Mouse (Mus musculus) lung, postnatal 4 days (tissue): ENCODE measurements around the gene Kidins220.

ENCODE experiments used
- DNase-seq, 2 experiments: peaks; one replicate each; pipeline ENCODE4 v3.0.0; 2021

The Kidins220 gene

GRCm38 (mm10) chr12:25093241-25093774 is 118.6 kb downstream of the Kidins220 start:
- peak; percentile 28 to 45 for DNase-seq

- peak in 1 of 2 experiments; percentile 39 for DNase-seq
Observed at GRCm38 (mm10) chr12:25094621-25095521, 120.1 kb downstream of the Kidins220 start.

DNA sequence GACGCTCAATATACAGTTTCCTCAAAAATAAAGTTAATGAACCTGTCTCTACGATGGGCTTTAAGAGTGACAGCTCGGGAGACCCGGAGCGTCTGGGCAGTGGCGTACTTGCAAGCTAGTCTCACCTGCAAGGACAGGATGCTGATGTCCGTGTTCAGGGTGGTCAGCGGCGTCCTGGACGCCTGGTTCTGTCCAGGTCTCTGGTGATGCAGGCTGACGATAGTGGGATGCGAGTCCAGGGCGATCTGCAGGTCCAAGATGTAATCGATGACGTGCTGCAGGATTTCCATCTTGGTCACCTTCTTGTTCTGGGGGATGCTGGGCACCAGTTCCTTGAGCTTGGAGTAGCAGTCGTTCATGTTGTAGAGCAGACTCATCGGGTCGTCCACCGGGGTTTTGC is 120.8 kb downstream of the Kidins220 start:
- no peak for DNase-seq

GRCm38 (mm10) chr12:25095974-25096639 is 121.4 kb downstream of the Kidins220 start:
- peak; percentile 98 to 99 for DNase-seq

DNA sequence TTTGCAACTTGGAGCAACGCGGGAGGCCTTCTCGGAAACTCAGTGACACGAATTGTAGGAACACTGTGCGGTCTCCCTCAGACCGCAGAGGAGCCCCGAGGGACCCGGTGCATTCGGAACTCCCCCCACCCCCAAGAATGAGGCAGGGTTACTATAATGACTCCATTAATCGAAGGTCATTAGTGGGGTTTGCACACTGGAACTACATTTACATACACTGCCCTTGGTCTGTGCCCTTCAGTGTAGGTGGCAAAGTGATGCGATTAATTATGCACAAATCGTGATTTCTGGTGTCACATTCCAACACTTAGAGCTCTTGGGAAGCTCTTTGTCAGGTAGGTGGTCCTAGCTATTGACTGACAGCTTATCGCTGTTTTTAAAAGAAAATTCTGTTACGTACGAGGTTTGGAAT is 121.9 kb downstream of the Kidins220 start:
- no peak for DNase-seq

DNA sequence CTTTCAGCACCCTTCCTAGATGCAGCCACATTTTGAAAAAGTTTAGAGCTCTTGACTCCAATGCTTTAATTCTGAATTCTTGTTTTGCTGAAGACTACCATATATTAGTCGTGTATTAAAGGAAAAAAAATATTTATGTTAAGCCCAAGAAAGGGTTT is 122.2 kb downstream of the Kidins220 start, which contains the start of gene Id2:
Id2 (minus strand) TSS at position 89 of the 158 bp plus-strand sequence.
- no peak for DNase-seq

- peak; percentile 58 to 66 for DNase-seq
Observed at GRCm38 (mm10) chr12:25097210-25098160, 122.8 kb downstream of the Kidins220 start.

DNA sequence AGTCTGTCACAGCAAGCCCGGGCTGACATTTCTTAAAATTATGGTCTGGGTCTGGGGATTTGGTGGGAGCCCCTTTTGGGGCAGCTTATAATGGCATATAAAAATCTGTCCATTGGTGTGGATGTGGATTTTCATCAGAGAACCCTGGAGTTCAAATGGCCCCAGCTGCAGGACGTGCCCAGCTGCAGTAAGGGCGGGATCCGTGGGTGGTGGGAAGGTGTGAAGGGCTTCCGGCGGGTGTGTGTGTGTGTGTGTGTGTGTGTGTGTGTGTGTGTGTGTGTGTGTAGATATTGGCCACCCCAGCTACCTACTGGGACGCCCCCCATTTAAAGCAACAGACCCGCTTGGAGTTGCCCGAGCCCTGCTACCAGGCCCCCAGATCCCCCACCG is 123.4 kb downstream of the Kidins220 start:
- DNase-seq, result no peak

- peak; percentile 95 to 99 for DNase-seq
Observed at GRCm38 (mm10) chr12:25098561-25099312, 124.0 kb downstream of the Kidins220 start.

- peak; percentile 75 to 85 for DNase-seq
Observed at GRCm38 (mm10) chr12:25099313-25099562, 124.5 kb downstream of the Kidins220 start.

GRCm38 (mm10) chr12:25099563-25100408 is 125.1 kb downstream of the Kidins220 start:
- DNase-seq, result peak; percentile 64 to 72

GRCm38 (mm10) chr12:25100411-25101217 is 125.9 kb downstream of the Kidins220 start:
- peak; percentile 75 to 85 for DNase-seq

GRCm38 (mm10) chr12:25101389-25101788 is 126.7 kb downstream of the Kidins220 start:
- peak; percentile 31 to 46 for DNase-seq

DNA sequence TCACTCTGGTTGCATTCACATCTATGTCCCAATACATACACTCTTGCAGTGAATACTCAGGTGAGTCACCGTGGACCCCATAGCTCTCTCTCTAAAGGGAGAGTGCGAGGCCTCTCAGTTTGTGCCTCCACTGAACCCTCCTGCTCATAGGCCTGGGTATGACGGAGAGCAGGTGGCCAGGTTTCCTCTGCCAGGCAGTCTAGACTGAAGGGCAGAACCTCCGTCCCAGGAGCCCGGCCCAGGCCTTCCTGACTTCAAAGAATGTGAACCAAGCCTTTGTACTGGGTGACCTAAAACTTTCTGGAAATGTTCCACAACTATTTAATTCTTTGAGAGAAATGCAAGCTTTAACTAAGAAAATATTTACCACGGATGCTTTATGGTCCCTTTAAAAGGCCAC is 129.2 kb downstream of the Kidins220 start:
- DNase-seq, result no peak

DNA sequence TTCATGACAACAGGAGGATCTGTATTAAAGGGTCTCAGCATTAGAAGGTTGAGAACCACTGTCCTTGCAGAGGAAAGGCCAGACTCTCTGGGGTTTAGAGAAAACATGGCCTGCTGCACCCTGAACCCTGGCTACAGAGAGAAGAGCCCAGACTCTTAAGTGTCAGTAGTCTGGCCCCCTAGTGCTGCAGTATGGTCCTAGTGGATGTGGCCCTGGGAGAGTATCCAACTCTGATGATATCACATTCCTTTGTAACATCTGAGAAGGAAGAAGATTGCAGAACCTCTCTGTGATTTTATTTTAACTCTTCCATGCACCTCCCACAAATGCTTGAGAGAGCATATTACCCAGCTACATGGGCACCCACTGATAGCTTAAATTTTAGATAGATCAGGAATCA is 129.8 kb downstream of the Kidins220 start:
- DNase-seq, result no peak

GRCm38 (mm10) chr12:25108865-25109264 is 134.1 kb downstream of the Kidins220 start:
- DNase-seq, result no peak

GRCm38 (mm10) chr12:25109971-25110681 is 135.4 kb downstream of the Kidins220 start:
- DNase-seq, result no peak

- DNase-seq, result no peak
Observed at GRCm38 (mm10) chr12:25110682-25111078, 136.0 kb downstream of the Kidins220 start.
